Mouse (Mus musculus): Measurements from ENCODE around the gene Abhd17a. TPM values are rescaled to one million over a fixed set of nuclear protein-coding genes. Genes with fewer than 3 reads are reported as not detected.

Abhd17a gene
- polyA plus RNA-seq, 1 experiment = 35.8 TPM

DNA sequence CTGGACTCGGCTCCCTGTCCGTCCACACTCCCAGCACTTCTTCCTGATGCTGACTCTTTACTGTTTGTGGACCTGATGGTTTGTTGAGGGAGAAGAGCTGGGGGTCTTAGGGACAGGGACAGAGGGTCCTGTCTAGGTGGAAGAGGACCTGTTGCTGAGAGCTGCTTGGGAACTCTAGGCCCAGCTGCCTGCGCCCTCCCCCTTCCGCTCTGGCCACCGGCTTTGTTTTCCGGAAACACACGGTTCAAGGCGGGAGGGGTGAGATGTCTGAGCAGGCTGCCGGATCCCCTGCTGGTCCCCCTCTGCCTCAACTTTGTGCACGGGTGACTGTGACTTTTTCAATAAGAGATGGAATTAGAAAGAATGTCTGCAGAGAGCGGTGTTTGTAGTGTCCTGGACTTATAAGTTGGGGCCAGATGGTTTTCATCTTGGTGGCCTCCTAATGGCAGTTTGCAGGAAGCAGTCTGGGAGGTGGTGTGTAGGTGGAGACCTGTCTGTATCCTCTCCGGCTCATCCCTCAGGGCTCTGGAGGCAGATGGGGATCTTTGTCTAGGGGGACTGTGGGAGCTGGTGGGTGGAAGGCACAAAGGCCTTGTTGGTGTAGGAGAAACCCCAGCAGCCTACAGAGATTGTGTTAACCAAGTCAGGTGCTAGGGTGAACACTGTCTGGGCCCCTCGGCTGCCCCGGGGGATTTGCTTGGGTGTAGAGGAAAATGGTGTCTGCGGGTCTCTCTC is 33.5 kb upstream of the Abhd17a start:
- no peaks in the 10 kb centered on the region for H3K4me1 ChIP-seq (ENCODE audit: control insufficient read depth, insufficient read depth, low read length)

DNA sequence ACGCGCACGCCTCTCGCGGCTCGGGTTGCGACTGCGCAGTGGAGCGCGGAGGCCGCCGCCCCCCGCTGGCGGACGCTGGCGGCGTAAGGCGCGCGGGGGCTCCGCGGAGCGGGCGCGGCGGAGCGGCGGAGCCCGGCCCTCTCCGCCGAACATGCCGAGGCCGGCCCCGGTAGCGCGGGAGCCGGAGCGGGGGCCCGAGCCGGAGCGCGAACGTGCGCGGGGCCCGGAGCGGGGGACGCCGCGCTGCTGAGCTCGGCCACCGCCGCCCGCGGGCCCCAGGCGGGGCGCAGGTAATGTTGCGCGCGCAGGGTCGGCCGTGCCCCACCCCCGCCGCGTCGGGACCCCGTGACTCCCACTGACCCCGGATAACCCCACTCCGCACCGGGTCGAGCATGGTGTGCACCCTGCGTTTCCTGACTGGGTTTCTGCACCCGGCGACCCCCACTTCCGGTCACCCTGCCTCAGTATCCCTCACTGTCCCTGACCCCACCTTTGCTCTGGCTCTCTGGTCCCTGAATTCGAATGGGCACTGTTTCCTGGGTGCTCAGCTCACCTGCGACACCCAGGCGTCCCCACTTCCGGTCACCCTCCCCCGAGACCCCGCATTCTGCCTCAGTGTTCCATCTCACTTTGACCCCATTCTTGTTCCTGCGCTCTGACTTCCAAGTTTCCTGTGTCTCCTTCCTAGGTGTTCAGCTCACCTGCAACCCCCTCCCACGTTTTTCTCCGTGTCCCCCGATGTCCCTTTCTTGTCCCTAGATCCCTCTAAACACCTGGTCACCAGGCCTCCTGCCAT is 32.7 kb upstream of the Abhd17a start, which contains the start of gene Csnk1g2:
Gene Csnk1g2, plus strand, starts transcription at position 178 of the 796 bp plus-strand sequence.
- no peaks in the 10 kb centered on the region for H3K9me3 ChIP-seq (replicated peaks; ENCODE audit: control insufficient read depth, insufficient read depth, low read length, poor library complexity, severe bottlenecking)
- H3K27me3 ChIP-seq (ENCODE audit: control insufficient read depth, insufficient read depth, low read length, poor library complexity, severe bottlenecking) = no peaks in the 10 kb centered on the region
- TF ChIP-seq CTCF (IDR thresholded peaks at IDR 0.05; ENCODE audit: low read depth, low read length) (no peak), POLR2A (IDR thresholded peaks at IDR 0.05; ENCODE audit: insufficient read depth, low read length) (no peak), EP300 (IDR thresholded peaks at IDR 0.05; ENCODE audit: insufficient read depth, low read depth, low read length) (no peak)
- no peaks in the 10 kb centered on the region for H3K36me3 ChIP-seq (ENCODE audit: control insufficient read depth, insufficient read depth, low read length, poor library complexity, severe bottlenecking)
- peak within 1 kb of the TSS; percentile 80 for H3K9ac ChIP-seq (ENCODE audit: low read depth, poor library complexity, severe bottlenecking)
- no peaks in the 10 kb centered on the region for H3K4me1 ChIP-seq (ENCODE audit: control insufficient read depth, insufficient read depth, low read length)
- H3K4me3 ChIP-seq (ENCODE audit: low read depth, low read length) = peak within 1 kb of the TSS; percentile 89
- H3K27ac ChIP-seq (ENCODE audit: insufficient read depth, low read length) = peak within 1 kb of the TSS; percentile 70

More for the DNA sequence above, 33.5 kb upstream of the Abhd17a start:
- H3K27ac ChIP-seq (ENCODE audit: insufficient read depth, low read length) = peak overlapping the region; percentile 70
- H3K27me3 ChIP-seq (ENCODE audit: control insufficient read depth, insufficient read depth, low read length, poor library complexity, severe bottlenecking) = no peaks in the 10 kb centered on the region
- no peaks in the 10 kb centered on the region for H3K9me3 ChIP-seq (replicated peaks; ENCODE audit: control insufficient read depth, insufficient read depth, low read length, poor library complexity, severe bottlenecking)
- H3K36me3 ChIP-seq (ENCODE audit: control insufficient read depth, insufficient read depth, low read length, poor library complexity, severe bottlenecking) = no peaks in the 10 kb centered on the region
- H3K4me3 ChIP-seq (ENCODE audit: low read depth, low read length) = peak overlapping the region; percentile 89
- TF ChIP-seq EP300 (IDR thresholded peaks at IDR 0.05; ENCODE audit: insufficient read depth, low read depth, low read length) (no peak), CTCF (IDR thresholded peaks at IDR 0.05; ENCODE audit: low read depth, low read length) (no peak), POLR2A (IDR thresholded peaks at IDR 0.05; ENCODE audit: insufficient read depth, low read length) (no peak)
- H3K9ac ChIP-seq (ENCODE audit: low read depth, poor library complexity, severe bottlenecking) = peak overlapping the region; percentile 80

- peak; percentile 42; the same call in 1 of the 2 replicates for TF ChIP-seq EP300 (IDR thresholded peaks at IDR 0.05; ENCODE audit: insufficient read depth, low read depth, low read length)
- TF ChIP-seq CTCF (IDR thresholded peaks at IDR 0.05; ENCODE audit: low read depth, low read length) = no peak
- peak; percentile 59 for TF ChIP-seq POLR2A (IDR thresholded peaks at IDR 0.05; ENCODE audit: insufficient read depth, low read length)
- Histone ChIP-seq H3K36me3 (ENCODE audit: control insufficient read depth, insufficient read depth, low read length, poor library complexity, severe bottlenecking) (no peaks in the 10 kb centered on the region), H3K4me3 (ENCODE audit: low read depth, low read length) (peak overlapping the region; percentile 49), H3K9me3 (replicated peaks; ENCODE audit: control insufficient read depth, insufficient read depth, low read length, poor library complexity, severe bottlenecking) (no peaks in the 10 kb centered on the region), H3K27ac (ENCODE audit: insufficient read depth, low read length) (peak overlapping the region; percentile 42), H3K9ac (ENCODE audit: low read depth, poor library complexity, severe bottlenecking) (peak overlapping the region; percentile 80), H3K27me3 (ENCODE audit: control insufficient read depth, insufficient read depth, low read length, poor library complexity, severe bottlenecking) (no peaks in the 10 kb centered on the region), H3K4me1 (ENCODE audit: control insufficient read depth, insufficient read depth, low read length) (no peaks in the 10 kb centered on the region)
Measured at GRCm38 (mm10) chr10:80621940-80622660, 32.0 kb upstream of the Abhd17a start.

- H3K36me3 ChIP-seq (ENCODE audit: control insufficient read depth, insufficient read depth, low read length, poor library complexity, severe bottlenecking) = no peaks in the 10 kb centered on the region
- no peaks in the 10 kb centered on the region for H3K4me1 ChIP-seq (ENCODE audit: control insufficient read depth, insufficient read depth, low read length)
- peak overlapping the region; percentile 49 for H3K4me3 ChIP-seq (ENCODE audit: low read depth, low read length)
- H3K27ac ChIP-seq (ENCODE audit: insufficient read depth, low read length) = peak overlapping the region; percentile 42; the same call in 1 of the 2 replicates
- TF ChIP-seq EP300 (IDR thresholded peaks at IDR 0.05; ENCODE audit: insufficient read depth, low read depth, low read length) (no peak), POLR2A (IDR thresholded peaks at IDR 0.05; ENCODE audit: insufficient read depth, low read length) (no peak), CTCF (IDR thresholded peaks at IDR 0.05; ENCODE audit: low read depth, low read length) (no peak)
- H3K27me3 ChIP-seq (ENCODE audit: control insufficient read depth, insufficient read depth, low read length, poor library complexity, severe bottlenecking) = no peaks in the 10 kb centered on the region
- H3K9me3 ChIP-seq (replicated peaks; ENCODE audit: control insufficient read depth, insufficient read depth, low read length, poor library complexity, severe bottlenecking) = no peaks in the 10 kb centered on the region
- H3K9ac ChIP-seq (ENCODE audit: low read depth, poor library complexity, severe bottlenecking) = peak overlapping the region; percentile 69
Measured at GRCm38 (mm10) chr10:80621690-80621939, 31.5 kb upstream of the Abhd17a start.

GRCm38 (mm10) chr10:80620796-80621689 is 30.9 kb upstream of the Abhd17a start:
- H3K9me3 ChIP-seq (replicated peaks; ENCODE audit: control insufficient read depth, insufficient read depth, low read length, poor library complexity, severe bottlenecking) = no peaks in the 10 kb centered on the region
- no peaks in the 10 kb centered on the region for H3K27me3 ChIP-seq (ENCODE audit: control insufficient read depth, insufficient read depth, low read length, poor library complexity, severe bottlenecking)
- H3K4me1 ChIP-seq (ENCODE audit: control insufficient read depth, insufficient read depth, low read length) = no peaks in the 10 kb centered on the region
- no peaks in the 10 kb centered on the region for H3K36me3 ChIP-seq (ENCODE audit: control insufficient read depth, insufficient read depth, low read length, poor library complexity, severe bottlenecking)
- peak overlapping the region; percentile 69 for H3K9ac ChIP-seq (ENCODE audit: low read depth, poor library complexity, severe bottlenecking)
- TF ChIP-seq POLR2A (IDR thresholded peaks at IDR 0.05; ENCODE audit: insufficient read depth, low read length) (no peak), EP300 (IDR thresholded peaks at IDR 0.05; ENCODE audit: insufficient read depth, low read depth, low read length) (no peak), CTCF (IDR thresholded peaks at IDR 0.05; ENCODE audit: low read depth, low read length) (no peak)
- H3K4me3 ChIP-seq (ENCODE audit: low read depth, low read length) = peak overlapping the region; percentile 49
- H3K27ac ChIP-seq (ENCODE audit: insufficient read depth, low read length) = peak overlapping the region; percentile 42; the same call in 1 of the 2 replicates

Data from ES-Bruce4 (cell line).